Mouse (Mus musculus) limb, embryonic 14.5 days (tissue): ENCODE measurements around the gene Elmod3. TPM values are rescaled to one million over a fixed set of nuclear protein-coding genes. Genes with fewer than 3 reads are reported as not detected.
A peak's percentile ranks its signal among the peaks of the same experiment; 100 is the strongest.

Source experiments
- ATAC-seq: fragments of 200-750 bp; cut with Nextera tagmentation; 2 replicates; pipeline ENCODE4 v1.8.0; 2017; ENCODE audit warnings: low read depth, moderate number of reproducible peaks, moderate TSS enrichment; ENCODE audit not compliant: low FRiP score
- DNase-seq: peaks from one replicate; pipeline ENCODE4 v3.0.0-alpha.2; 2015; ENCODE audit warnings: low spot score
- H3K27ac ChIP-seq: fragments of 300-500 bp; sonication (generic); replicated peaks from 2 replicates; pipeline ENCODE4 v1.5.1; 2014; ENCODE audit warnings: low read depth, mild to moderate bottlenecking, low read length, moderate library complexity, mixed read lengths
- H3K27me3 ChIP-seq: fragments of 300-500 bp; sonication (generic); 2 replicates; pipeline ENCODE4 v1.6.1; 2014; ENCODE audit warnings: low read length, mixed read lengths; ENCODE audit not compliant: control insufficient read depth, insufficient read depth
- H3K36me3 ChIP-seq: fragments of 300-500 bp; sonication (generic); 2 replicates; pipeline ENCODE4 v1.6.1; 2014; ENCODE audit warnings: mild to moderate bottlenecking, low read length, moderate library complexity, mixed read lengths; ENCODE audit not compliant: control insufficient read depth, insufficient read depth
- H3K4me1 ChIP-seq: fragments of 300-500 bp; sonication (generic); 2 replicates; pipeline ENCODE4 v1.6.1; 2014; ENCODE audit warnings: antibody characterized with exemption, low read length, mixed read lengths; ENCODE audit not compliant: control insufficient read depth, insufficient read depth
- H3K4me2 ChIP-seq: fragments of 300-500 bp; sonication (generic); replicated peaks from 2 replicates; pipeline ENCODE4 v1.6.1; 2014; ENCODE audit warnings: low read depth, mild to moderate bottlenecking, low read length, moderate library complexity; ENCODE audit not compliant: severe bottlenecking
- H3K4me3 ChIP-seq: fragments of 300-500 bp; sonication (generic); replicated peaks from 2 replicates; pipeline ENCODE4 v1.5.1; 2014; ENCODE audit warnings: low read length
- H3K9ac ChIP-seq: fragments of 300-500 bp; sonication (generic); 2 replicates; pipeline ENCODE4 v1.6.1; 2014; ENCODE audit warnings: mild to moderate bottlenecking, low read depth, low read length, moderate library complexity; ENCODE audit not compliant: severe bottlenecking
- H3K9me3 ChIP-seq: fragments of 300-500 bp; sonication (generic); 2 replicates; pipeline ENCODE4 v1.6.1; 2016; ENCODE audit warnings: low read length; ENCODE audit not compliant: control insufficient read depth
- POLR2A ChIP-seq: fragments of 200-500 bp; IDR thresholded peaks from 2 replicates; pipeline ENCODE4 v1.8.0; 2012; ENCODE audit warnings: inconsistent platforms, mild to moderate bottlenecking, moderate library complexity, borderline replicate concordance; ENCODE audit not compliant: insufficient read depth, insufficient read length; ENCODE audit errors: extremely low read depth
- WGBS: fragments of 180-500 bp; shearing (Covaris S2); extraction: QIAGEN DNeasy Blood & Tissue Kit; methylation state at CpG from one replicate; pipeline ENCODE4 v1.1.7; 2014; 5-methylcytosine and 5-hydroxymethylcytosine counted together
- polyA plus RNA-seq, 2 experiments: library from polyadenylated mRNA; depleted of rRNA in 1 of 2; stranded (reverse) in 1 of 2; unstranded in 1 of 2; fragments of >200 nt; fragmentation: Nextera tagmentation in 1 of 2; extraction: Ambion mirVana in 1 of 2; gene quantifications; 2 replicates each; pipeline versions ENCODE4 v1.2.1 to v1.2.3; 2012 to 2014

The Elmod3 gene
- polyA plus RNA-seq, 2 experiments, result 13.7 to 19.4 TPM

GRCm38 (mm10) chr6:72610261-72610660, 12.0 kb upstream of the Elmod3 start:
- Histone ChIP-seq H3K27me3 (no peaks in the 10 kb centered on the region), H3K4me2 (no peak overlapping the region), H3K4me1 (peaks cover 7% of the 10 kb centered on the region), H3K9me3 (no peaks in the 10 kb centered on the region), H3K4me3 (no peak overlapping the region), H3K36me3 (peaks cover 77% of the 10 kb centered on the region), H3K9ac (no peak overlapping the region), H3K27ac (no peak overlapping the region)
- 83% methylated on average over 4 of the region's 4 CpGs for WGBS
- ATAC-seq, result no peak
- TF ChIP-seq POLR2A, result no peak
- no peak for DNase-seq

GRCm38 (mm10) chr6:72608662-72609184, 10.5 kb upstream of the Elmod3 start:
- no peak for ATAC-seq
- WGBS, result 87% methylated on average over 4 of the region's 4 CpGs
- peaks cover 84% of the 10 kb centered on the region for H3K36me3 ChIP-seq

GRCm38 (mm10) chr6:72607676-72608075, 9.5 kb upstream of the Elmod3 start:
- DNase-seq (no peak), ATAC-seq (no peak)
- no peak overlapping the region for H3K4me2 ChIP-seq
- H3K4me3 ChIP-seq, result no peak overlapping the region
- H3K9me3 ChIP-seq, result no peaks in the 10 kb centered on the region
- no peak overlapping the region for H3K27ac ChIP-seq
- 88% methylated on average over 5 of the region's 5 CpGs for WGBS
- H3K9ac ChIP-seq, result no peak overlapping the region
- H3K36me3 ChIP-seq, result peaks cover 80% of the 10 kb centered on the region
- no peak for TF ChIP-seq POLR2A
- no peaks in the 10 kb centered on the region for H3K27me3 ChIP-seq
- H3K4me1 ChIP-seq, result no peaks in the 10 kb centered on the region

More at GRCm38 (mm10) chr6:72608662-72609184, 10.5 kb upstream of the Elmod3 start:
- no peaks in the 10 kb centered on the region for H3K9me3 ChIP-seq
- no peaks in the 10 kb centered on the region for H3K27me3 ChIP-seq
- no peak overlapping the region for H3K4me2 ChIP-seq
- TF ChIP-seq POLR2A, result no peak
- H3K27ac ChIP-seq, result no peak overlapping the region
- H3K4me3 ChIP-seq, result no peak overlapping the region
- no peak overlapping the region for H3K9ac ChIP-seq
- no peak for DNase-seq
- no peaks in the 10 kb centered on the region for H3K4me1 ChIP-seq

- Histone ChIP-seq H3K9me3 (no peaks in the 10 kb centered on the region), H3K4me2 (no peak overlapping the region), H3K36me3 (peaks cover 77% of the 10 kb centered on the region), H3K9ac (no peak overlapping the region), H3K27ac (no peak overlapping the region), H3K4me1 (no peaks in the 10 kb centered on the region), H3K27me3 (no peaks in the 10 kb centered on the region), H3K4me3 (no peak overlapping the region)
- WGBS, result 93% methylated on average over 4 of the region's 4 CpGs
- DNase-seq, result no peak
- TF ChIP-seq POLR2A, result no peak
- ATAC-seq, result no peak
Observed at GRCm38 (mm10) chr6:72607060-72607459, 8.8 kb upstream of the Elmod3 start.

- Histone ChIP-seq H3K4me1 (peaks cover 5% of the 10 kb centered on the region), H3K27me3 (no peaks in the 10 kb centered on the region), H3K4me2 (no peak overlapping the region), H3K27ac (no peak overlapping the region), H3K4me3 (no peak overlapping the region), H3K36me3 (peaks cover 49% of the 10 kb centered on the region), H3K9me3 (no peaks in the 10 kb centered on the region), H3K9ac (no peak overlapping the region)
- 82% methylated on average over 2 of the region's 2 CpGs for WGBS
- ATAC-seq (no peak), DNase-seq (no peak)
- TF ChIP-seq POLR2A, result no peak
Observed at GRCm38 (mm10) chr6:72604066-72604465, 5.9 kb upstream of the Elmod3 start.

- ATAC-seq (no peak), DNase-seq (peak; percentile 49)
- Histone ChIP-seq H3K36me3 (peaks cover 30% of the 10 kb centered on the region), H3K9ac (no peak overlapping the region), H3K4me2 (no peak overlapping the region), H3K4me1 (peaks cover 15% of the 10 kb centered on the region), H3K4me3 (no peak overlapping the region), H3K27ac (no peak overlapping the region), H3K9me3 (no peaks in the 10 kb centered on the region), H3K27me3 (no peaks in the 10 kb centered on the region)
- TF ChIP-seq POLR2A, result no peak
- WGBS, result 26% methylated on average over 1 of the region's 1 CpGs
Observed at GRCm38 (mm10) chr6:72601732-72602131, 3.5 kb upstream of the Elmod3 start.
